Mouse (Mus musculus): ENCODE measurements around the gene Perm1. TPM values are rescaled to one million over a fixed set of nuclear protein-coding genes. Genes with fewer than 3 reads are reported as not detected.

The Perm1 gene
- polyA plus RNA-seq, 1 experiment from 2014 or later: 1.4 TPM

DNA sequence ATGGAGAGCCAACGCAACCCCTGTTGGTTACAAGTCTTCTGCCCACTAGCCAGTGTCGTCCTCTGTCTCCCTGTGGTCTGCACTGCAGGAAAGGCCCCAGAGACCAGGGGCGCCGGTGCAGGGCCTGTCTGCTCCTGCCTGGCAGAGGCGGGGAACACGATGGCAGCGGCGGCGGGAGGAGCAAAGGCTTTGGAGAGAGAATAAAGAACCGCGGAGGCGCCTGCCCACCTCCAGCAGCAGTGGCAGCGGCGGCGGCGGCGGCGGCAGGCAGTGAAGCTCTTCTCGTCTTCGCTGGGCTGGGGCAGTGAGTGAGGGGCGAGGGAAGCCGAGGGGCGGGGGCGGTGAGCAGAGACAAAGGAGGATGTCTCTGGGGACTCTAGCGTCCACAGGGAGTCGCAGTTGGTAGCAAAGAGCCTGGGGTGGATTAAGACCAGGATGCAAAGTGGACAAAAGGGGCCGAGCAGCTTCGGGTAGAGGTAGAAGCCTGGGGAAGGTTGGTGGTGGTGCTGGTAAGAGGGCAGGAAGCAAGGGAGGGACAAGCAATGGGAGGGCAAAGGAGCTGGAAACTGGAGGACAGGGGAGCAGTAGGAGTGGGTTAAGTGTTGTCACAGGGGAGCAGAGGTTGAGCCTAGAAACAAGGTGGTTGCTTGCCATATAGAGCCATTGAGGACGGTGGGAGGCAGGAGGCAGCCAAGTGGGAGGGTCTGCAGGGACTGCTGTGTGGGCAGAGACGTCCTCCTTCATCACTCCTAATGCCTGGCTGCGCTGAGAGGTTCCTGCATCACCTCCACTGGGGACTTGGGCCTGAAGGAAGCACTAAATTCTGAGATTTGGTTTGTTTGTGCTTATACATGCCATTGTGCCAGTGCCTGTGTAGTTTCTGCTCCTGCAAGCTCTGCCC, 29.5 kb upstream of the Perm1 start:
- 7% methylated on average over 31 of the region's 31 CpGs for WGBS
- Histone ChIP-seq H3K4me3 (ENCODE audit: low read depth, low read length) (peak overlapping the region; percentile 43), H3K4me2 (replicated peaks; ENCODE audit: low read depth, low read length) (peak overlapping the region; percentile 65), H3K27me3 (ENCODE audit: control insufficient read depth, insufficient read depth, low read length) (no peaks in the 10 kb centered on the region; the same call in 1 of the 2 replicates), H3K36me3 (ENCODE audit: control insufficient read depth, insufficient read depth, low read length) (no peaks in the 10 kb centered on the region), H3K9me3 (ENCODE audit: control insufficient read depth, low read length) (no peaks in the 10 kb centered on the region), H3K4me1 (replicated peaks; ENCODE audit: control insufficient read depth, insufficient read depth, low read length) (peaks cover 51% of the 10 kb centered on the region), H3K27ac (ENCODE audit: low read depth, low read length) (peak overlapping the region; percentile 90), H3K9ac (ENCODE audit: low read depth, low read length) (peak overlapping the region; percentile 88)
- peak; percentile 78 for DNase-seq (ENCODE audit: low spot score)
- ATAC-seq (ENCODE audit: low FRiP score): peak; percentile 58

DNA sequence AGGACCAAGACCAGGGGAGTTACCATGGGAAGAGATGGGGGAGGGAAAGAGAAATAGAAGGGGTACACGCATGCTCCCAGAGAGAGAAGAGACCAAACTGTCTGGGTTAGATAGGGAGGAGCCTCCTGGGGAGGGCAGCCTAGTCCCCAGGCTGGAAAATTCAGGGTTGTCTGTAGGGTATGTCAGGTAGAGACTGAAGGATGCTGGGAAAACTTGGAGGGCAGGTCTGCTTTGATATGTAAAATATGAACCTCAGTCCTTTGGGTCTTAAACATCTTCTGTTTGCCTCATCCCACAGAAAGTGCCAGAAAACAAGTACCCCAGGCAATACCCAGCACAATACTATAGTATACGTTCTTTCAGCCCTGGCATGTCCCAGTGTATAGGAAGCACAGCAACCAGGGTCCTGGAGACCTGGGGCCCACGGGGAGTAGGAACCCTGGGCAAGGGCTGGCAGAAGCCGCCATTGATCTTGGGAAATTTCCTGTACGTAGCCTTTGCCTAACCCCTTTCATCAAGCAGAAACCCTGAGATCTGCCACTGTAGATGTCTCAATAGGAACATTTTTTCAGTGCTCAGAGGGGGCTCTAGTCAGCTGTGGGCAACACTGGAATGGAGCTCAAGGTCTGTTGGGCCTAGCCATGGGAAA, 27.4 kb upstream of the Perm1 start:
- no peak overlapping the region for H3K4me3 ChIP-seq (ENCODE audit: low read depth, low read length)
- 24% methylated on average over 5 of the region's 5 CpGs for WGBS

DNA sequence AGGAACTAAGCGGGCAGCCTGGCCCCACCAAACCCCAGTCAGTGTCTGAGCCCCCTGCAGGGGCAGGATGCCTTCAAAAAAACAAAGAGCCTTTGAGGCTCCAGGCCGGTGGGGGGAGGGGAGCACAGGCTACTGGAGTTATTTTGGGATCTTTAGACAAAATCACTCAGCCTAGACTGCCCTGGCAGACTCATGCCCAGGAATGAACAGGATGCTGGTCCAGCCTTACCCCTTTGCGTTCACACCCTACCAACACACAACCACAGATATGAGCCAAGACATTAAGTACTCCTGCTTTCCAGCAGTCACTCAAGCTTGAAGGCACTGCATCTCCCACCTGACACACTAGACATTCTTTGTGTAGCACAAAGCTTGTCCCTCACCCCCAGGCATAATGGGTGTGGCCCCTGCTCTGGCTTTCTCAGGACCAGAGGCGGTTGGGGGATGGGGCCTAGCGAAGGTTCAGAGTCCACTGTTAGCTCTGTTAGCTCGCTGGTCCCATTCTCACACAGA, 26.8 kb upstream of the Perm1 start:
- Histone ChIP-seq H3K27me3 (ENCODE audit: control insufficient read depth, insufficient read depth, low read length) (no peaks in the 10 kb centered on the region; the same call in 1 of the 2 replicates), H3K4me3 (ENCODE audit: low read depth, low read length) (no peak overlapping the region), H3K36me3 (ENCODE audit: control insufficient read depth, insufficient read depth, low read length) (no peaks in the 10 kb centered on the region), H3K27ac (ENCODE audit: low read depth, low read length) (peak overlapping the region; percentile 91), H3K9me3 (ENCODE audit: control insufficient read depth, low read length) (no peaks in the 10 kb centered on the region), H3K9ac (ENCODE audit: low read depth, low read length) (peak overlapping the region; percentile 43), H3K4me1 (replicated peaks; ENCODE audit: control insufficient read depth, insufficient read depth, low read length) (peaks cover 58% of the 10 kb centered on the region), H3K4me2 (replicated peaks; ENCODE audit: low read depth, low read length) (peak overlapping the region; percentile 28)
- ATAC-seq (ENCODE audit: low FRiP score): peak; percentile 72
- DNase-seq (ENCODE audit: low spot score): peak; percentile 81
- 9% methylated on average over 6 of the region's 6 CpGs for WGBS

More for the DNA sequence above, 27.4 kb upstream of the Perm1 start:
- peaks cover 56% of the 10 kb centered on the region for H3K4me1 ChIP-seq (replicated peaks; ENCODE audit: control insufficient read depth, insufficient read depth, low read length)
- DNase-seq (ENCODE audit: low spot score): no peak
- no peaks in the 10 kb centered on the region; the same call in 1 of the 2 replicates for H3K27me3 ChIP-seq (ENCODE audit: control insufficient read depth, insufficient read depth, low read length)
- peak overlapping the region; percentile 91 for H3K27ac ChIP-seq (ENCODE audit: low read depth, low read length)
- no peak overlapping the region; the same call in 1 of the 2 replicates for H3K4me2 ChIP-seq (replicated peaks; ENCODE audit: low read depth, low read length)
- H3K9ac ChIP-seq (ENCODE audit: low read depth, low read length): no peak overlapping the region; the same call in 1 of the 2 replicates
- no peaks in the 10 kb centered on the region for H3K9me3 ChIP-seq (ENCODE audit: control insufficient read depth, low read length)
- no peaks in the 10 kb centered on the region for H3K36me3 ChIP-seq (ENCODE audit: control insufficient read depth, insufficient read depth, low read length)
- ATAC-seq (ENCODE audit: low FRiP score): peak; percentile 2; the same call in 1 of the 2 replicates

DNA sequence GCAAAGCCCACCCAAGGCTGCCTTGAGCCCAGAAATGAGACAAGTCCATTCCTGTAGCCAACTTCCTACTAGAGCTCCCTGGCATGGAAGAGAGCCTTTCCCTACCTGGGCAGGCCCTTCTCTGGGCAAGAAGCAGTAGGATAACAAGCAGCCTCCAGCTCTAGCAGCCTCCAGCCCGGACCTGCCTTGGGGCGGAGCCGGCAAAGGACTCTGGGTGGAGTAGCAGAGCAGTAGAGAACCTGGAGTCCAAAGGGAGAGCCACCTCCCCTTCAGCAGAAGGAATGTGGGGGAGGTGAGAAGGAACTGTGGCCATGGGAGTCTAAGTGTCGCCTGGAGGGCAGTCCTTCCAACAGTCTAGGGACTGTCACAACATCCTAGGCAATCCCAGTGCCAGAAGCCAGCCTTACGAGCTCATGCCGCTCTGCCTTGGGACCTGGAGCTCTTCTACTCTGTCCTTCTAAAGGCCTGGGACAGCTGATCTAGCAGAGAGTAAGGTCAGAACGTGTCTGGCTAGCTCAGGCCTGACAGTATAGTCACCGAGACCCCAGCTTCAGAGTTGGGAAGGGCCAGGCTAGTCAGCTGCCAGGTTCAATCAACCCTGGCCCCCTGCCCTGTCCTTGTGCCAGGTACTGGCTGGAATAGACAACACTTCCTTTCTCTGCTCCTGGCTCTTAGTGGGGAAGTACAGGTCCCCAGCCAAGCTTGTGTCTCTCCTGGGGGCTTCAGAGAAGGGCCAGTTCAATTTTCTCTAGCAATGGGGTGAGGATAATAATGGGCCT, 23.1 kb upstream of the Perm1 start:
- H3K36me3 ChIP-seq (ENCODE audit: control insufficient read depth, insufficient read depth, low read length): no peaks in the 10 kb centered on the region
- ATAC-seq (ENCODE audit: low FRiP score): no peak
- H3K9ac ChIP-seq (ENCODE audit: low read depth, low read length): no peak overlapping the region
- DNase-seq (ENCODE audit: low spot score): no peak
- no peak overlapping the region for H3K4me3 ChIP-seq (ENCODE audit: low read depth, low read length)
- WGBS: 56% methylated on average over 8 of the region's 8 CpGs
- H3K4me1 ChIP-seq (replicated peaks; ENCODE audit: control insufficient read depth, insufficient read depth, low read length): peaks cover 39% of the 10 kb centered on the region
- H3K9me3 ChIP-seq (ENCODE audit: control insufficient read depth, low read length): no peaks in the 10 kb centered on the region
- H3K27me3 ChIP-seq (ENCODE audit: control insufficient read depth, insufficient read depth, low read length): no peaks in the 10 kb centered on the region; the same call in 1 of the 2 replicates
- no peak overlapping the region for H3K4me2 ChIP-seq (replicated peaks; ENCODE audit: low read depth, low read length)
- no peak overlapping the region for H3K27ac ChIP-seq (ENCODE audit: low read depth, low read length)

DNA sequence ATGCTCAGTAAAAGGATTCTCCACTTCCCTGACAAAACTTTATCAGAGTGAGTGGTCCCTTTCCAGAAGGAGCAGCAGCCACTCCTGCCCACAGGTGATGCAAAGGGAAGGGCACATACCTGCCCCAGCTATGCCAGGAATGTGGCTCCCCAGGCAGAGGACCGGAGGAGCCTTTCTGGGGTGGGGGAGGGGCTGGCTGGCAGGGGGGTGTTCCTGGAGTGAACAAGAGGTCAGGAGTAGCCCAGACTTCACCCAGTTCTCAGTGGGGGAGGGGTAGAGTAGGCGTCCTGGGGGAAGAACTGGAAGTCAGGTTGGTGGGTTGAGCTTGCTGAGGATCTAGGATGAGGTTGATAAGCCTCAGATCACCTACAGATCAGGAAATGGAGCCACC, 22.5 kb upstream of the Perm1 start:
- Histone ChIP-seq H3K4me2 (replicated peaks; ENCODE audit: low read depth, low read length) (no peak overlapping the region), H3K9ac (ENCODE audit: low read depth, low read length) (no peak overlapping the region), H3K9me3 (ENCODE audit: control insufficient read depth, low read length) (no peaks in the 10 kb centered on the region), H3K36me3 (ENCODE audit: control insufficient read depth, insufficient read depth, low read length) (no peaks in the 10 kb centered on the region), H3K27me3 (ENCODE audit: control insufficient read depth, insufficient read depth, low read length) (no peaks in the 10 kb centered on the region; the same call in 1 of the 2 replicates), H3K27ac (ENCODE audit: low read depth, low read length) (no peak overlapping the region), H3K4me3 (ENCODE audit: low read depth, low read length) (no peak overlapping the region), H3K4me1 (replicated peaks; ENCODE audit: control insufficient read depth, insufficient read depth, low read length) (peaks cover 37% of the 10 kb centered on the region)
- WGBS: 16% methylated on average over 2 of the region's 2 CpGs
- ATAC-seq (ENCODE audit: low FRiP score): no peak
- no peak for DNase-seq (ENCODE audit: low spot score)

DNA sequence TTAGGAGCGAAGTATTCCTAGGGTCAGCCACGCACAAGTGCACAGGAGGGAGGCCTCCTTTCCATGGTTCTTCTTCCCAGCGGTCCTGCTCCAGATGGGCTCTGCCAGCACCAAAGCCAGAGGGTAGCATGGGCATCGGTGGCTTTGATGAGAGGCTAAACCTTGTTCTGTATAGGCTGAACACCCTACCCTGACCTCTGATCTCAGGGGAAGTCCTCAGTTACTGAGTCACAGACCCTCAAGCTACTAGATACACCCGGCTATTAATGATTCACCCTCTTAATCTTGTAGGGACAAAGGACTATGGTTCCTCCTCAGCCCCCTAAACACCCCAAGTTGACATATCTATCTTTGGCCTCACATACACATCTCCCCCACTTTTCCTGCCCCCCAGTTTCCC, 21.8 kb upstream of the Perm1 start:
- no peaks in the 10 kb centered on the region for H3K36me3 ChIP-seq (ENCODE audit: control insufficient read depth, insufficient read depth, low read length)
- H3K9me3 ChIP-seq (ENCODE audit: control insufficient read depth, low read length): no peaks in the 10 kb centered on the region
- H3K27ac ChIP-seq (ENCODE audit: low read depth, low read length): no peak overlapping the region
- peaks cover 30% of the 10 kb centered on the region for H3K4me1 ChIP-seq (replicated peaks; ENCODE audit: control insufficient read depth, insufficient read depth, low read length)
- no peak for ATAC-seq (ENCODE audit: low FRiP score)
- H3K4me2 ChIP-seq (replicated peaks; ENCODE audit: low read depth, low read length): peak overlapping the region; percentile 3
- H3K9ac ChIP-seq (ENCODE audit: low read depth, low read length): no peak overlapping the region
- no peak overlapping the region for H3K4me3 ChIP-seq (ENCODE audit: low read depth, low read length)
- WGBS: 48% methylated on average over 5 of the region's 5 CpGs
- no peaks in the 10 kb centered on the region; the same call in 1 of the 2 replicates for H3K27me3 ChIP-seq (ENCODE audit: control insufficient read depth, insufficient read depth, low read length)
- no peak for DNase-seq (ENCODE audit: low spot score)

DNA sequence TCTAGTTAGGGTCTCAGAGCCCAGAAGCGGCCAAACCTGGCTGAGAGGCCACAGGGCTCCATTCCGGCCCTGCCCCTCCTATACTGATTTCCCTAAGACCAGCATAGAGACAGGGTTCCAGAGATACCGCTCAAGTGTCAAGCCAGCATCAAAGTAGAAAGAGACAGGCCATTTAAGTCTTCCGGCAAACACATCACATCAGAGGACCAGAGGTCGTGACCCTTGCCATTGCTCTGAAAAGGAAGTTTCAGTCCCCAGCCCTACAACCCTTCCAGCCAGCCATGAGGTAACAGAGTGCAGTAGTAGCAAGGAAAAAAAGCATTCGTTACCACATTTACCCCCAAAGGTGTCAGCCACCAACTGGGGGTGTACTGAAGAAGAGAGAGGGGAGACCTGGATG, 21.3 kb upstream of the Perm1 start:
- H3K4me2 ChIP-seq (replicated peaks; ENCODE audit: low read depth, low read length): peak overlapping the region; percentile 3
- H3K9ac ChIP-seq (ENCODE audit: low read depth, low read length): no peak overlapping the region
- H3K4me1 ChIP-seq (replicated peaks; ENCODE audit: control insufficient read depth, insufficient read depth, low read length): peaks cover 25% of the 10 kb centered on the region
- no peak overlapping the region for H3K4me3 ChIP-seq (ENCODE audit: low read depth, low read length)
- ATAC-seq (ENCODE audit: low FRiP score) (no peak), DNase-seq (ENCODE audit: low spot score) (no peak)
- H3K36me3 ChIP-seq (ENCODE audit: control insufficient read depth, insufficient read depth, low read length): no peaks in the 10 kb centered on the region
- no peak overlapping the region for H3K27ac ChIP-seq (ENCODE audit: low read depth, low read length)
- no peaks in the 10 kb centered on the region; the same call in 1 of the 2 replicates for H3K27me3 ChIP-seq (ENCODE audit: control insufficient read depth, insufficient read depth, low read length)
- WGBS: 21% methylated on average over 6 of the region's 6 CpGs
- H3K9me3 ChIP-seq (ENCODE audit: control insufficient read depth, low read length): no peaks in the 10 kb centered on the region
